Mouse (Mus musculus): ENCODE results near the gene Commd9.

- TF ChIP-seq POLR2A (IDR thresholded peaks at IDR 0.05; ENCODE audit: borderline replicate concordance, extremely low read depth, low read depth, low read length), result no peak
- no peak for TF ChIP-seq CTCF (IDR thresholded peaks at IDR 0.05; ENCODE audit: insufficient read depth, low read length)
Measured at GRCm38 (mm10) chr2:101920136-101920554, 34.1 kb downstream of the Commd9 start.
